Mouse (Mus musculus) retina, embryonic 14.5 days (tissue): ENCODE data around the gene Ccdc50.

Source experiments
- DNase-seq: peaks from one replicate; pipeline ENCODE4 v3.0.0-alpha.2; 2015; ENCODE audit warnings: low spot score

Gene Ccdc50

DNA sequence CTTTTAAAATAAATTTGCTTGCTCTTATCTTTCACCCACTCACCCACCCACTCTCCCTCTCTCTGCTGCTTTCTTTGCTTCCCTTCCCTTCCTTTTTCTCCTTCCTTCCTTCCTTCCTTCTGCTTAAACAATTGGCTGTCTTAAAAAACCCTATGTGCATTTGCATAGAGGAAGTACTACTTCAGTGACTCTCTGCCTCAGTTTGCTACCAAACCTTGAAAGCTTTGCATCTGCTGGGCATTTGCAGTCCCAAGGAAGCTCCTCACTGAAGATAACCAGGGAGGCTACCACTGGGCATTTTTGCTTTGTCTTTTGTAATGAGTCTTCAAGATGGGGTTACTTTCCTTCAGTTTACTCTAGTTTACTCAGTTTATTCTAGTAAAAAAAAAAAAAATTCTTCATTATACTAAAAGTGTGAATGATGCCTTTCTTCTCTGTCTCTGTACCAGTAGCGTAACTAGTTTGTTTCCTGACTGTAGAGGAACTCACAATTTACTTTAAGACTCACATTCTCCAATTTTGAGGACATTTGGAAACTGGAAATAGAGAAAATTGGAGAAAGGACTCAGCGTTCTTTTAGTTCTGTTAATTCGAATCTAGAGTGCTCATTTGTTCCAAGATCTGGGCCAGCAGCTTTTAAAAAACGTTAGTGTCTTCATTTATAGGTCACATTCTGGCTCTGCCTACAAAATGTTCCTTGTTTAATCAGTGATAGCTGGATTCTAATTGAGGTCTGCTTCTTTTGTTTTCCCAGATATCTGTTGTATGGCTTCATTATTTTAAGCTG, 6.8 kb downstream of the Ccdc50 start:
- no peak for DNase-seq

DNA sequence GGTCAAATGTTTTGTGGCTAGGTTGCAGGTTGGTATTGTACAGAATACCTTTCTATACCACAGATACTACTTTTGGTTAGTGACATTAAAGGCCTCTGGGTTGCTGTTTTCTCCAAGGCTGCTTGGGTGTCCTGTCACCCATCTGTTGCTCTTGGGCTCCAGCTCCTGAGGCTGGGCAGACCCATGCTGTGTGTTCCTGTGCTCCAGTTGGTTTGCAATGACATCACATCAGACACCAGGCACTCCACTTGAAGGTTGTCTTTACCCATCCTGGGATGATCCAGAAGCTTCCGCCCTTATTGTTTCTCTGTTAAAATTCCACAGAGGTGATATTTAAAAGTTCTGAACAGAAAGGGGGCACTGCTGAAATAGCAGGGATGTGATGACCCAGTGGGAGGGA, 8.3 kb downstream of the Ccdc50 start:
- no peak for DNase-seq

DNA sequence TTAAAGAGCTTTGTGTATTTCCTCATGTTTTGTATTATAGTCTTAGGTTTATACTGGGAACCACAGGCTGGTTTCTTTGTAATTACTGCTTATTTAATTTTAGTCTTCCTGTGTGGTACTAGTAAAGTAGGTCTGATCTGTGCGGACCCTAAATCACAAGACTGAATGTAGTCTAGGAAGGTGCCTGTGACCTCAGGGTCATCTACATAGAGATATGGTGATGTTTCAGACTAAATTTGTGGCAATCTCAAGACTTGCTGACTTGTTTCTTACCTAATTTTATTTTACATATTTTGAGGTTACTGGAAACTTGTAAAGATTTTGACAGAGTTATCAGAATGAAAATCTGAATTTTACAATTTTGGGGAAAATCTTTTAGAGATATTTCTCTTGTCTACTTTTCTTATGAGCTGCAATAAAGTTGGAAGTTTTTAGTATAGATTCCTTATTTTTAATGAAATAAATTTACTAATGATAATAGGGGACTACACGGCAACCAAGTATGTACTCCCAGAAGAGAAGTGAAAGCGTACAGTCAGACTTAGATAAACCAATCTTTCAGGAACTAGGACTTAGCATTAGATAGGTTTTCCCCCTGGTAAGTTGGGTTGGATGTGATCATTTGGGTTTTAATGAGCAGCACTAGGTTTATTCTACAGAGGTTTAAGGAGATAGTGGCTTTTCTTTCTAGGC, 10.5 kb downstream of the Ccdc50 start:
- DNase-seq, result no peak

DNA sequence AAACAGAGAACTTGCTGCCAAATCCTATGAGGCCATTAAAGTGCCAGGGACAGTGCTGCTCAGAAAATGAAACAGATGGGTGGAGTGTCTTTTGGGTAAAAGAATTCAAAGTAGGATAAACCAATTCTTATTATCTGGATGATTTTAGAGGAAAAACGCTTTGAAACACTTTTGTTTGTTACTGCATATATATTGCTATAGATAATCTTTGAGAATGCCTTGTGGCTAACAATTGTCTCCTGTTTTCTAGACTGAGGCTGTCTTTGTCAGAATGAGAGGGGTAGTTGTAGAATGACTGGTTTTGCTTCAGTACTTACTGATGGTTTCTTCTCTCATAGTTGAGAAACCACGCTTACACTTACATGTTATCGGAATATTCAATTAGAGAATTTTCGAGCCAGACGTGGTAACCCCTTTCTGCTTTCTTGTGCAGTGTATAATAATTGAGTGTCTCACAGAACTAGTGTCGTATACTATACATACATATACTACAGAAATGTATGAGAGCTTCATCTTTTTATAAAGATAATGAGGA, 11.1 kb downstream of the Ccdc50 start:
- no peak for DNase-seq

DNA sequence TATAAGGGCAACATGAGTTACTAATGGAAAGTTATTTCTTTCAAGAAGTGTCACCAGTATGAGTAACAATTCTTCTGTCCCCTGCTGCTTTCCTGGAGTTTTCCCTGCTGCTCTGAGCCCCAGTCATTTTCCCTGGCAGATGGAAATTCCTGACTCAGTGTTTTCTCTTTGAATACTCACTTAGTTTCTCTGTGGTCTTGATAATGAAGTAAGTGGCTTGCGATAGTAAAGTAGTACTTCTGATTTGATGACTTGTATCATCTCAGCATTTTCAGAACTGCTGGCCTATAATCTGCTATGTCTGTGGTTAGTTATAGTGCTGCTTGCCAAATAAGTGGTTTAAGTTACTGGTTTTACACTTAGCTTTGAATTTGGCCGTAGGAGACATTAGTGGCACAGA, 12.9 kb downstream of the Ccdc50 start:
- no peak for DNase-seq

DNA sequence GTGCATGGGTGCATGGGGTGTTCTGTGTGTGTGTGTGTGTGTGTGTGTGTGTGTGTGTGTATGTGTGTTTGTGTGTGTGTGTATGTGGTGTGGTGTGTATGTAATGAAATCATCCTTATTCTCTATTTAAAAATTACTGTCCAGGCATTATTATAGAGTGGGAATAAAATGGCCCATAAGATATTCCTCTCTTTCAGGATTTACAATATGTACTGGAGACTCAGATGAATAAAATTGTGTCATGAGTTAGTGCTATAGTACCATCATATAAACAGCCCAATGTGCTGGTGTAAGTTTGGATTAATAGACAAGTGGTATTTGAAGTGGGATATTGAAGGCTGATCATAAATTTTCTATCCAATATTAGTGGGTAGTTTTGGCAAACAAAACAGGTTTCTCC, 15.4 kb downstream of the Ccdc50 start:
- no peak for DNase-seq

DNA sequence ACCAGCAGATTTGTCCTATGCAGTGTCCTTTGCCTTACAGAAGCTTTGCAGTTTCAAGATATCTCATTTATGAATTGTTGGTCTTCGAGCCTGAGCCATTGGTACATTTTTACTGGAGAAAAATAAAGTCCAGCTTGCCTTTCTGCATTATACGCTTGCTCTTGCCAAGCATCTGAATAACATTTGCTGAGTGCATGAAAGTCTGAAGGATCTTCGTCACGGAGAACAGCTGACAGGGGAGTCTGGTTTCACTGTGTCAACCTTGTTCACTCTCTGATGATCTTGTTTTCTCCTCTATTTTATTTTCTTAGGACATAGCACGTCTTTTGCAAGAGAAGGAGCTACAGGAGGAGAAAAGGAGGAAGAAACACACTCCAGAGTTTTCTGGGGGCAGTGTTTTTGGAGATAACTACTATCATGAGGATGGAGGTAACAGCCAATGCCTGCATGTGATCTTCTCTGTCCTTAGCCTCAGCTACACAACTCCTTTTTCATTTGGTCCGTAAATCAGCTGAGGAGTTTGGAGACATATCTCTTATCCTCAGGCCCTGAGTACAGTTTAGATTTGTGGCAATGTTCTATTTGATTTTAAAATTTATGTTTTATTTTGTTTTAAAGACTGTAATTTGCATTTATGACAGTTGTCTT, 28.4 kb downstream of the Ccdc50 start:
- no peak for DNase-seq

DNA sequence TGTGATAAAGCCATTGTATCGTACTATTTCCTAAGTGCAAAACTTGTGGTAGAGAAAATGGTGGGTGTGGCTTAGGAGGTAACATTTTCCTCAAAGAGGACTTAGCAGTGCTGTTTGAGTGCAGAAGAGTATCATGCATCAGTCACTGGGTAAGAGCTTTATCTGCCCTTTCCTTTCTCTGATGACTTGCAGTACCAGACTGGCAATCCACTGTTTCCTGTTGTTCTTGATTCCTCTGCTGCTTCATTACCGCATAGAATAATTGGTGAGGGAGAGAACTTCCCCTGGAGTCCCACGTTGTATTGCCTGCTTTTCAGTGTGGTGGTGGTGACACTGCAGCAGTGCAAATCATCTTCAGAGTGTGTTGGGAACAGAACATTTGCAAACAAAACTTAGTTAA, 29.0 kb downstream of the Ccdc50 start:
- no peak for DNase-seq

DNA sequence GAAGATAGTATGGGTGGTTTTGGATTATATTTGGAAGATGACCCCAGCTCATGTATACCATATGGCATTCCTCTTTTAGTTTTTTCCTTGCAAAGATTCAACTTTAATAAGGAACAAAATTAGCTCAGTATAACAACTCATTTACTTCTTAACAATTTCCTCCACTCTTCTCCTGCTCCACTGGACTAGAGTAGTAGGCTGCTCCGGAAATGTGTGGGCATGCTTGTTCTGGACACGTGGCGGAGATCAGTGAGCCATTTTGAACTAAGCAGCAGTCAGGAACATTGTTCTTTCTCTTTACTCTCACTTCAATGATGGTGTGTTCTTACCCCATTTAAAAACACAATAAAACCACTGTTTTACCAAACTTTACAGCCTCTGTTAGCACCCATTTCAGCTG, 32.3 kb downstream of the Ccdc50 start:
- DNase-seq, result no peak

DNA sequence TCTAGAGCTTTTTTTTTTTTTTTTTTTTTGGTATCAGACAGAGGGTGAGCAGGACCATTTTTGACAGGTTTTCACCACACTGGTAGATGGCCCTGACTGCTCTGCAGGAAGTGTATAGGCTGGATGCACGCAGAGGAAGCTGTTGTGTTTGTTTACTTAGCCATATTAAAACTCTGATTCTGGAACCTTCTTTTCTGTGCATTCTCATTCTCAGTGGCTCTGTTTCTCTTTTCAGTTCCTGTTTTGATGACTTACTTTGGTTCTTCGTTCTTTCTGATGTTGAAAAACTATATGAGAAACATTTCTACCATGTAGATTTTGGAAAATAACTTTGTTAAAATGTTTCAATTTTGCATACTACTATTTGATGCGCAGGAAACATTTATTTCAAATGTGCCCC, 46.4 kb downstream of the Ccdc50 start:
- no peak for DNase-seq

DNA sequence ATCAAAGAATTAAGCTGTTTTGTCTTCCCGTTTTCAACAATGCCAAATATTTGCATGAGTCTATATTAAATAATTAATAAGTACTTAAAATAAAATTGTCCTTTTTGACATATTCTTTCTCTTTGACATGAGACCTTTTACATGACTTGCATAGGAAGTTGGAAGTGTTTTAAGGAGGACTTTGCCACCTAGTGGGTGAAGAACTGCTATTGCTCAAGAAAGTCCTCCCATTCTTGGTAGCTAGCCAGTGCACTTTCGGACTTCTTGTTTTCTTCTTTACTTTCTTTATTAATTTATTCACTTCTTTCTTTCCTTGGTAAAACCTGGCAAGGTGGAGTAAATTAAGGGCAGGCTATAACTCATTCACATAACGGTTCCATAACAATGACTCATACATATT, 55.3 kb downstream of the Ccdc50 start:
- no peak for DNase-seq

DNA sequence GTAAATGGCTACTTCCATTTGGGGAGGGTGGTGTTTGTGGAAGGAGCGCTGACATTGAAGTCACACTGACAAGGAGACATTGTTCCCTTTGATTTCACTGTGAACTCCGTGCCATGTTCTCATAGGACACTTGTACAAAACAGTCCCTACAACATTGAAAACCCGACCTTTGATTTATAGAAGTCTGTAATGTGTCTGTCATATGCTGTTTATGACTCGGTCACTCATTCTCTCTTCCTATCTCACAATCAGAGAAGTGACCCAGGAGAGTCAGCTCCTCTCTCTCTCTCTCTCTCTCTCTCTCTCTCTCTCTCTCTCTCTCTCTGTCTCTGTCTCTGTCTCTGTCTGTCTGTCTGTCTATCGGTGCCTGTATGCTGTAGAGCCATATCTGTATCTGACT, 60.7 kb downstream of the Ccdc50 start:
- no peak for DNase-seq

DNA sequence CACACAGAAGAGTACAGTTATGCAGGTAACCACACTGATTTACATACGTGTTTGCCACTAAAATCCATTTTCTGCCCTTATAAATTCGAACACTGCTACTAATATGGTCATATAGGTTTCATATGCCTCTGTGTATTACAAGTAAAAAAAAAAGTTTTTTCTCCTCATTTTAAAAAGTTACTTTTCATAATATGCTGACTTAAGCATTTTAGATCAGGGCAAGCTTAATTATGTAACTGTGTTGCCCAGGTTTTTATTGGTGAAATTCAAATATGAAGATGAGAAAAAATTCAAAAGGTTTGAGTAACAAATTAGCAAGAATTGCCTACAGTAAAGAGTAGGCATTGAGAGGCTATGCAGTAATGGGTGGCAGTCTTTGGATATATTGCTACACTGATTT, 62.0 kb downstream of the Ccdc50 start:
- no peak for DNase-seq

DNA sequence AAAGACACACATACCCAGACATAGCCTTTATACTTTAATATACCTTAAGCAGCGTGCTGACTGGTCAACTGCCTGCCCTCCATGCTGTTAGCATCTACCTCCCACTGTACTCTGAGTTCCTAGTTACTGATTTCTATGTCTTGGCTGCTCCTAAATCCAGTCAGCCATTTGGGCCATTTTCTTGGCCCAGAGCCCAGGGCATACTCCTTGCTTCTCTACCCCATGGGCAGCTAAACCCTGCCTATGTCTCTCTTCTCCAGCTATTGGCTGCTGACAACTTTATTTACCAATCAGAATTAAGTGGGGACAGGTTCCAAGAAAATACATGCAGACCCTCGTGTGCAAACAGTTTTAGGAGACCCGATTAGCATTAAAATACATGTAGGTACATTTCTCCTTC, 64.7 kb downstream of the Ccdc50 start:
- DNase-seq, result no peak

DNA sequence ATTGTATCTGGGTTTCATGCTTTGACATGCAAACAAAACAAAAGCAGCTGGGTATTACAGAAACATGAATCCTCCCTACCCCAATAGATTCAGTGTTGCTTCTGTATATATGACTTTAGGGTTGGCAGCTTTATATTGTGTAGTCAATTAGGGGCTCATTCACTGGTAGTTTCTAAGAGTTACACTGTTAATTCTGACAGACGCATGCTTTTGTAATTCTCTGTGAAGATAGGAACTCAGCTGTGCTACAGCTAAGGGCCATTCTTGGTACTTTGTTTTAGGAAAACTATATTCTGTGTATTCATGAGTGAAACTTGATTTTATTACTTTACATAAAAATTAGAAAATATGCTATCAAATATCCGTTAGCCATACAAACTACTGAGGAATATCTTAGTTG, 65.2 kb downstream of the Ccdc50 start:
- no peak for DNase-seq

DNA sequence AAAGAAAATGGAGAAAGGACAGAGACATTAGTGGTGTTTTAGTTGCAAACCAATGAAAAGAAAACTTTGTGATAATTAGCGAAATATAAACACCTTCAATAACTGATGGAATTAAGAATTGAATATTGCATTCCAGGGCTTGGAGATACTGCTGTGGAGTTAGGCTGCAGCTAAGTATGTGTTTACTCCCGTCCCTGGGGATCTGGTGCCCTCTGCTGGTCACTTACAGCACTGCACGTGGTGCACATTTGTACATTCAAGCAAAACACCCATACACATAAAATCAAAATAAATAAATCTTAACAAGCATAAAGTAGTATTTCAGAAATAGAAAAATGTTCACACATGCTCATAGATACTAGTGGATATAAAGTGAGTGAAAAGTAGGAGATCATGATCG, 68.6 kb downstream of the Ccdc50 start:
- DNase-seq, result peak; percentile 80

DNA sequence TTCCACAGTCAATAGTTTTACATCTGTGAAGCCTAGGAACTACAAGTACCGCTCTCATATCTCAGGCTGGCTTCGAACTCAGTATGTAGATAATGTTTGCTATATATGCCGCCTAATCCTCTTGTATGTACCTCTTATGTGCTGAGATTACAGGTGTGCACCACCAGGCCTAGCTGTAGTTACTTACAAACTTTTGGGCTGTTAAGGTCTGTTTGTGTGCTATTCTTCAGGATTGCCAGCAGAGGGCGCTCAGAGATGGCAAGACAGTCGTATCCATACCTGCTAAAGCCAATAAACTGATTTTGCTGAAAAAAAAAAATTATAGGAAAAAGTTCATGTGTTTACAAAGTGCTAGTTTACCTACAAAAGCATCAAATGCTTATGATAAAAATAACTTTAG, 80.1 kb downstream of the Ccdc50 start:
- DNase-seq, result peak; percentile 78

DNA sequence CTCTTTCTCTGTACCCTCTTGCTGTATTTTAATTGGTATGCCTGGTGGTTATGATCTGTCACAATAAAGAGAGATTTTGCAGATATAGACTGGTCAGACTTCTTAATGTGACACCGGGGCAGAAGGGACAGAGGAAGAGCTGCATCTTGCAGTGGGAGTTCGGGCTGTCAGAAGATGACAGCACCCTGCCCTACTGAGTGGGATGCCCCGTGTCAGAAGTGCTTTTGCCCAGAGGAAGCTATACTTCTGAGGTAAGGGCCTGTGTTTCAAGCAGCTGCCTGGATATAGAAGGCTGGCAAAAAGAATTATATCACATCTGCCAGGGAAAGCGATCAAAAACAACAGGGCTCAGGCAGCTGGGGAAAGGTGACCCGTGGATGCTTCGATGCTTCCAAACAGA, 82.7 kb downstream of the Ccdc50 start:
- DNase-seq, result no peak

DNA sequence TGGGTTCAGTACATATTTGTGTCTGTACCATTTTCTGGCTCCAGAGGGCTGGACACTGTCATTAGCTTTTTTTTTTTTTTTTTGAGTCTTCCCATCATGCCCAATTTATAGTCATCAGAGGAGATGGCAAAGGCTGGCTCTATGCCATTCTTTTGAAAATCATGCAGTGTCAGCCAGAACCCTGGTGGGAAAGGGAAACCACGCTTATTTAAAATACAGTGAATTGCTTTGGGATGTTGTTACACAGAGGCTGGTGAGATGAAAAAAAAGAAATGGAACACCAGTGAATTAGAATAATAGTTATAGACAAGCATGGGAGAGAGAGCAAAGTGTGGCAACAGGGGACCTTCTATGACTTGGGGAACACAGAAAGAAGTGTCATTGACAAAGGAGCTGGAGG, 95.2 kb downstream of the Ccdc50 start:
- DNase-seq, result no peak
